Mouse (Mus musculus) limb, embryonic 12.5 days (tissue): ENCODE results near the gene Rad51d. TPM values are rescaled to one million over a fixed set of nuclear protein-coding genes. Genes with fewer than 3 reads are reported as not detected.

ENCODE experiments used
- polyA plus RNA-seq: library from polyadenylated mRNA; unstranded; fragments of >200 nt; fragmentation: Nextera tagmentation; extraction: Ambion mirVana; gene quantifications from 2 replicates; pipeline ENCODE4 v1.2.1, GENCODE M21; 2016

The Rad51d gene
- polyA plus RNA-seq, 1 experiment from 2014 or later = 10.3 TPM

Other genes with a start within 250 kb of the Rad51d start
- 0.35 and 0.53 TPM in 2 replicates for gene Cct6b, start 126.3 kb downstream of the Rad51d start, polyA plus RNA-seq
- gene Zfp830, start 126.3 kb downstream of the Rad51d start, polyA plus RNA-seq = 42.5 and 42.9 TPM in 2 replicates
- 48.3 and 48.6 TPM in 2 replicates for gene Lig3, start 109.5 kb downstream of the Rad51d start, polyA plus RNA-seq
- gene Rffl, start 19.4 kb downstream of the Rad51d start, polyA plus RNA-seq = 18.8 and 19.5 TPM in 2 replicates
- 0.32 and 0.49 TPM in 2 replicates for gene Fndc8, start 1.5 kb upstream of the Rad51d start, polyA plus RNA-seq
- 39.9 and 46.3 TPM in 2 replicates for gene Nle1, start 17.8 kb upstream of the Rad51d start, polyA plus RNA-seq
- gene Unc45b, start 19.9 kb upstream of the Rad51d start, polyA plus RNA-seq = 11.5 and 12.4 TPM in 2 replicates
- 0.41 and 0.58 TPM in 2 replicates for gene Slfn5, start 60.7 kb upstream of the Rad51d start, polyA plus RNA-seq
- gene Slfn9, start 101.2 kb upstream of the Rad51d start, polyA plus RNA-seq = 18.7 and 19.0 TPM in 2 replicates
- 0.26 and 0.36 TPM in 2 replicates for gene Slfn8, start 130.2 kb upstream of the Rad51d start, polyA plus RNA-seq
- 1.2 and 1.3 TPM in 2 replicates for gene Slfn2, start 174.5 kb upstream of the Rad51d start, polyA plus RNA-seq
- gene Slfn1, start 226.2 kb upstream of the Rad51d start, polyA plus RNA-seq = not detected in 2 replicates